Mouse (Mus musculus) kidney, adult 2 months (tissue): ENCODE results near the gene Itpa.

Experiments used
- CTCF ChIP-seq: fragments of 200-500 bp; conservative IDR thresholded peaks from 2 replicates; pipeline ENCODE4 v1.5.1; 2011; ENCODE audit warnings: low read depth, mild to moderate bottlenecking, control low read depth, low read length, moderate library complexity, mixed read lengths; ENCODE audit not compliant: insufficient read depth, insufficient read length
- POLR2A ChIP-seq: fragments of 200-500 bp; IDR thresholded peaks from one replicate; pipeline ENCODE4 v1.6.1; 2011; ENCODE audit warnings: low read depth, low read length, control low read depth

DNA sequence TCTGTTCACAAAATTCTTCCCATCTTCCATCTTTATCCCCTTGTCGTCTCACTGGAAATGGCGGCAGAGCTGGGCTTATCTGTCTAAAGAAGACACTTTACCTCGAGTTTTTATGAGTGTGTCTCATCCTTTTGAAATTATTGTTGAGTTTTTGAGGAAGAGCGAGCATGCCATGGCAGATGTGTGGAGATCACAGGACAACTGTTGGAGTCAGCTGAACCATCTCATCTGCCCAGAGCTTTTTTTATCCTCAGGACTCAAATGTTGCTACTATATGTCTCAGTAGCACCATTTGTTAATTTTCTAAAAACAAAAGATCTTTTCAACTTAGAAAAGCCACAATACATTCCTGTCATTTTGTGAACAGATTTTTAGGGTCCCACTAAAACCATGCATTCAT, 22.2 kb upstream of the Itpa start:
- TF ChIP-seq POLR2A (no peak), CTCF (no peak)
